Mouse (Mus musculus): Measurements from ENCODE around the gene 2510009E07Rik.

Gene 2510009E07Rik

DNA sequence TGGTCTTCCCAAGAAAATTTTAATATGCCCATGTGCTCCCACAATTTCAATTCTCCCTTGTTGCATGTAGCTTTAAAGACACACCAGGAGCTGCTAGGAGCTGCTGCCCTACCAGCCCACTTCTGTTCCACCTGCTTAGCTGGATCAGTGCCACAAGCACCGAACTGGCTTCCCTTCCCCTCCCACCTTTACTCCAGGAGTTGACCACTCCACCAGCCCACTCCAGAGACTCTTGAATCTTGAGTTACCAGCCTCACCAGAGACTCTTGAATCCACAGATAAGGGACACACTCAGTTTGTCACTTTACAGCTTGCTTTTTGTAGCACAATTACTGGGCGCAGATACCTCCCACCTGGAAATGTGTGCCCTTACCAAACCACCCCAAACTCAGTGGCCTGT lies 73.8 kb downstream of the 2510009E07Rik start:
- POLR2A ChIA-PET, result no interaction called here
- CTCF ChIA-PET, result interaction anchor here in 1 of 4 experiments (0.6 kb wide), 1 partner anchor 83 kb away, joined by 3 read pairs; no protein-coding TSS in a partner anchor

DNA sequence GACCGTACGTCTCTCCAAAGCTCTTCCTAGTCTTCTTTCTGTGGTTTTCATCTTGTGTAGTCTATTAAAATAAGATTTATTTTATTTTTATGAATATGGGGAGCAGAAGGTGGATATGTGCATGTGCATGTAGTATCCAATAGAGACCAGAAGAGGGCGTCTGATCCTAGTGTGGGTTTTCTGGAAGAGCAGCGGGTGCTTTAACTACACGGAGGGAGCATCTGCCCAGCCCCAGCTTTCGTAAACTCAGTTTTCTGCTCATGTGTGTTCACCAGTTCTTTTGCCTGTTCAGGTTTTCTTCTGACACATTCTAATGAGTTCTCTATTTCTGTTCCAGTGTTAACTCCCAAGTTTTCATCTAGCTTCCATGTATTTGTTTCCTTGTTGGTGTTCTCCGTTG lies 78.7 kb downstream of the 2510009E07Rik start:
- ChIA-PET POLR2A (interaction anchor here in 2 of 4 experiments (0.6 to 1.7 kb wide), 5 partner anchors 9 to 202 kb away, joined by 3 to 7 read pairs (median 3); no protein-coding TSS in a partner anchor), CTCF (interaction anchor here (0.6 to 3.5 kb wide), 10 partner anchors 28 to 112 kb away, joined by 3 to 20 read pairs (median 4); no protein-coding TSS in a partner anchor)

DNA sequence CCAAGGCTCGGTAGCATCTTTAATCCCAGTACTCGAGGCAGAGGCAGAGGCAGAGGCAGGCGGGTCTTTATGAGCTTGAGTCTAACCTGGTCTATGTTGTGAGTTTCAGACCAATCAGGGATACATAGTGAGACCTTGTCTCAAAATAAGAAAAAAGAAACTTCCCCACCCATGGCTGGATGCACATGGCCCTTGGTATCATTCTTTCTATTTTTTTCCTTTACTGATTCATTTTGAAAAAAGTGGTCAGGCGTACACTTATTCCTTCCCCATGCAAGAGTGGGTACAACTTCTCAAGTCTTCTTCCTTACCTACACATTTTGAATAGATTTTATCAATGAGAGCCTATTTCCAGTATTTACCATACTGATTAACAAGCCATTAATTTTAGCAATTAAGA lies 84.0 kb downstream of the 2510009E07Rik start:
- ChIA-PET CTCF (interaction anchor here in 2 of 4 experiments (0.6 to 0.9 kb wide), 3 partner anchors 73 to 122 kb away, joined by 3 read pairs; no protein-coding TSS in a partner anchor), POLR2A (interaction anchor here in 2 of 4 experiments (0.8 to 1.5 kb wide), 2 partner anchors 35 to 77 kb away, joined by 3 to 6 read pairs; no protein-coding TSS in a partner anchor)

DNA sequence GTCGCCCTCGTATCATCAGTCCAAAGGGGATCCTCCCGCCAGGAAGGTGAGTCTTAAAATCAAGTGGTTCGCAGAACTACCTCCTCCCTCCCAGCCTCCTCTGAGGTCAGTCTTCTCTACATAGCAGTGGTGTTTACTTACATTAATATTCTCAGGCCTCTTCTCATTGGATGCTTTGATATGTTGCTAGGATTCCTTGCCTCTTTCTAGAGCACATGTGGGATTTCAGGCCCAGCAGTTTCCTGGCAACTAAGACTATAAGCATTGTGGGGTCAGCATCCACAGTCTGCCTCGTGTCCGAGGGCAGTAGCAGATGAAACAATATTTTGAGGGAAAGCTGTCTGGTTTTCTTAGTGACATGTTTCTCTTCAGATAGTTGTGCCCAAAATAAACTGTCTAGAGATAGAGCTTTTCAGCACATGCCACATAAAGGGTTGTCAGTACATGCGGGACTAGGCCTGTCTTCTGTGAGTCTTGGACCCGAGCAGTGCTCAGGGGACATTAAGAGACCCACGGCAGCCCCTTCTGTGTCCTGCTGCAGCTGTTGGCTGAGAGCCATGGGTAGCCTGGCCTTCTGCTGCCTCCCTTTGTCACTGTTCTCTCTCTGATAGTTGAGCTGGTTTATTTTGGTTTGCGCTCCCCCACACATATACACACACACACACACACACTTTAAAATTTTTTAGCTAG lies 86.1 kb downstream of the 2510009E07Rik start:
- CTCF ChIA-PET, result interaction anchor here in 1 of 4 experiments (1.0 kb wide), 1 partner anchor 71 kb away, joined by 3 read pairs; no protein-coding TSS in a partner anchor
- POLR2A ChIA-PET, result interaction anchor here in 1 of 4 experiments (2.3 kb wide), 1 partner anchor 7 kb away, joined by 7 read pairs; no protein-coding TSS in a partner anchor

DNA sequence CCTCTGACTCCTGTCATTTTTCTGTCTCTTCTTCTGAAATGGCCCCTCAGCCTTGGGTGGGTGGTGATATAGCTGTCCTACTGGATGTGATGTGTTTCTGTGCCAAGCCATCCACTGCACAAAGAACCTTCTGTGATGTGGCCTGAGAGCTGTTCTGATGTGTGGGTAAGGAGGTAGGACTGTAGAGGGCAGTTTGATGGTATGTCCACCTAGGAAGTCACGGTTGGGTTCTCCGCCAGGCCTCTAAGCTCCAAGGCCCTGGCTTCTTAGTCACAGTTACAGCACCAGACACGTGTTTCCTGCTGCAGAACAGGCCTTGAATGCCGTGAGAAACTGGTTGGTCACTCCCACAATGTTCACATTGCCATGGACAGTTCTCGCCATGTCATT lies 86.8 kb downstream of the 2510009E07Rik start:
- ChIA-PET CTCF (interaction anchor here in 1 of 4 experiments (1.0 kb wide), 1 partner anchor 71 kb away, joined by 3 read pairs; no protein-coding TSS in a partner anchor), POLR2A (interaction anchor here in 1 of 4 experiments (2.3 kb wide), 1 partner anchor 8 kb away, joined by 7 read pairs; no protein-coding TSS in a partner anchor)

DNA sequence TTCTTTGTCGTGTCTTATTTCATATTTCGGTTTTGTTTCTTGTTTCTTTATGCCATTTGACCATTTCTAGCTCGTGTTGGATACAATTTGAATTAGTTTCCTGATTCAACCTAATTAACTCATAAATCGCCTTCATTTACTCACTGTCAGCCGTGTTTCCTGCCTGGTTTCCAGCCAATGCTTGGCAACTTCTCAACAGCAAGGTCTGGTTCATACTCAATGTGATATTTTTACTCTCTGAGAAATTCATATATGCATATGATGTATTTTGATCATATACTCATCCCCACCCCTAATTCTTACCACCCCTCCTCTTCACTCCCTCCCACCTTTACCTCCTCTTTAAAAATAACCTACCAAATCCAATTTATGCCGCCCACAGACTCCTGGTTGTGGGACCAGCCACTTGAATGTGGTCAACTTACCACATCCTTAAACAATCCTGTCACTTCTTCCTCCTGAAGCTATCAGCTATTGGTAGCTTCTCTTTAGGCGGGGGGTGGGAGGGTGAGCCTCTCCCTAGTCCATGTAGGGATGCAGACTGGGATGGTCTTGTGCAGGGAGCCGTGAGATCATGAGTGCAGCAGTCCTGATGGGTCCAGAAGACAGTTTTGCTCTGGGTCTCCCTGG lies 87.3 kb downstream of the 2510009E07Rik start:
- CTCF ChIA-PET, result interaction anchor here in 1 of 4 experiments (0.6 kb wide), 2 partner anchors 73 to 121 kb away, joined by 4 to 5 read pairs; no protein-coding TSS in a partner anchor
- POLR2A ChIA-PET, result interaction anchor here in 2 of 4 experiments (0.6 to 2.3 kb wide), 3 partner anchors 9 to 220 kb away, joined by 3 to 7 read pairs (median 3); no protein-coding TSS in a partner anchor

DNA sequence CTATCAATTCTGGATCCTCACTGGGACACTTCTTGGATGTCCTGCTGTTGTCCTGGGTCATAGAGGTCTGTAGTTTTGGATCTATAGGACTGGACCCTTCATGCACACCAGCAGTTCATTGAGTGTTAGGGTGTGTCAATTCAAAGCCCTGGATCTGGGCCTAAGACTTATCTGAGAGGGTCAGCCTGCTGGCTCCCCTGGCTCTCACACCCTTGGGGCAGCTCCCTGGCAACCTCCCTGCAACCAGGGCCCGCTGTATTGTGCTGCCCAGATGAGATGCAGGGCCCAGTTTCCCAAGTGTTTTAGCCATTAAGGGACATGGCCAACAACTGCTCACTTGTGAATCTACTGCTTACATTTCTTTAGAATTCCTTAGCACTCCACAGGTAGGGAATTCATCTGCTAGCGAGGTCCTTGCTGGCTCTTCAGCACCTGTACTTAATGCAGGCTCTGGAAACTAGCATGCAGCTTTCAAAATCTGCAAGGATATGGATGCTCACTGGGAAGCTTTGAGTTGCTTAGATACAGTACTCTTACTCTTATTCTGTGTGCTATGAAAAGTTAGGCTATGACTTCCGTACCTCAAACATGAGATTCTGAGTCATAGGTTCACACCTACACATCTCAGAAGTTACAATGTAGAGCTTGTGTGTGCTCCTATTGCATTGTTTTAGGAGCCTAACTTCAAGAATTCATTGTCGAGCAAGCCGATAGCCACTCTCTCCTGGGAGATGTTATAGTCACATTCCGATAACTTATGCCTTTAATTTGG lies 88.0 kb downstream of the 2510009E07Rik start:
- ChIA-PET POLR2A (interaction anchor here in 2 of 4 experiments (0.6 to 2.3 kb wide), 3 partner anchors 9 to 221 kb away, joined by 3 to 7 read pairs (median 3); no protein-coding TSS in a partner anchor), CTCF (interaction anchor here in 1 of 4 experiments (0.6 kb wide), 2 partner anchors 72 to 122 kb away, joined by 4 to 5 read pairs; no protein-coding TSS in a partner anchor)

DNA sequence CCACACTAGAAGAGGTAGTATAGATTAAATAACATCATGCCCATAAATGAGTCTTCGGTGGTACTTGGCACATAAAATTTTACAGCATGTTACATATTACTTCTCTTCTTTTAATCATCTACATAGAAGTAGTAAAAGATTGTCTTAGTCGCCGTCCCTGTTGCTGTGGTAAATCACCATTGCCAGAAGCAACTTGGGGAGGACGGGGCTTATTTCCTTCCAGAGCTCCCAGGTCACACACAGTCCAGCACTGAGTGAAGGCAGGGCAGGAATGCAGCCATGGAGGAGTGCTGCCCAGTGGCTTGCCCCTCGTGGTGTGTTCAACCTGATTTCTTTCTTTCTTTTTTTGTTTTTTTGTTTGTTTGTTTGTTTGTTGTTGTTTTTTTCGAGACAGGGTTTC lies 90.1 kb downstream of the 2510009E07Rik start:
- ChIA-PET CTCF (interaction anchor here in 1 of 4 experiments (0.6 kb wide), 1 partner anchor 67 kb away, joined by 10 read pairs; no protein-coding TSS in a partner anchor), POLR2A (no interaction called here)
